Mouse (Mus musculus): Measurements from ENCODE around the gene Acsl1.

Acsl1 gene

DNA sequence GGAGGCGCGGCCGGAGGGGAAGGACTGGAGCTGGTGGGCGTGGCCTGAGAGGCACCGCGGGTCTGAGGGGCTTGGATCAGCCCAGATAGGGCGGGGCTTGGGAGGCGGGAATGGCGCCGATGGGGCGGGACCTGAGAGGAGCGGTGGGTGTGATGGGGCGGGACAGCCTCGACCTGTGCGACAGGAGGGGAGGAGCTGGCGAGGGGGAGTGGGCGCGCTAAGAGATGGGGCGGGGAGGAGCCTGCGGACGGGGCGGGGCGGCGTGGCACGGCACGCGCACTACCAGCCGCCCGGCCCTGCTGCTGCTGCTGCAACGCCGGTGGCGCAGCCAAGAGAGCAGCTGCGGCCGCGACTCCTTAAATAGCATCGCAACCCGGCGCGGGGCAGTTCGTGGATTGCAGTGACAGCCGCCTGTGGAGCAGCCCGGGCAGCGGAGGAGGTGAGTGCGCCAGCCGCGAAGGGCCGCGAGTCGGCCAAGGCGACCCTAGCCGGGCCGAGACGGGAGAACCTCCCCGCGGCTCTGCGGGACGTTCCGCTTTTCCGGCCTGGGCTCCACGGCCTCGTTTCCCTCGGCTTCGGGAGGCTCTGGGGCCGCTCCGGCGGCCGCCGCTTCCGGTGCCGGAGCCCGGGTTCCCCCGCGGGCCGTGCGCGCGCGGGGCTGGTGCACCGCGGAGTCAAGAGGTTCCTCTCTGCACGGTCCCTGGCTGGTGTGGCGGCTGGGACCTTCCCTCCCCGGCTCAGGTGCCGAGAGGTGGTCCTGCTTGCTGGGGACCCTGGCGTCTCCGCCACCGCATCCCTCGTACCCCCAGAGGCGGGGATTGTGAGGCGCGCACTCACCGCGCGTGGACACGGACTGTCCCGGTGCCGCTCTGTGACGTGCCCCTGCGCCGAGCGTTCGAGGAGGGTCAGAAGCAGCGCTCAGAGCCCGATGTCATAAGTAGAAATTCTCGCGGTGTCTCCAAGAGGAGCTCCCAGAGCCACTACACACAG is at the start of gene Acsl1:
Gene Acsl1, plus strand, starts transcription at position 246 of the 990 bp plus-strand sequence.
- peak; percentile 96 for DNase-seq (ENCODE audit: low read depth, low spot score)

- DNase-seq (ENCODE audit: low read depth, low spot score), result no peak
Measured at GRCm38 (mm10) chr8:46421515-46421914, 49.3 kb upstream of the Acsl1 start.

GRCm38 (mm10) chr8:46427940-46428339 is 42.9 kb upstream of the Acsl1 start:
- no peak for DNase-seq (ENCODE audit: low read depth, low spot score)

DNA sequence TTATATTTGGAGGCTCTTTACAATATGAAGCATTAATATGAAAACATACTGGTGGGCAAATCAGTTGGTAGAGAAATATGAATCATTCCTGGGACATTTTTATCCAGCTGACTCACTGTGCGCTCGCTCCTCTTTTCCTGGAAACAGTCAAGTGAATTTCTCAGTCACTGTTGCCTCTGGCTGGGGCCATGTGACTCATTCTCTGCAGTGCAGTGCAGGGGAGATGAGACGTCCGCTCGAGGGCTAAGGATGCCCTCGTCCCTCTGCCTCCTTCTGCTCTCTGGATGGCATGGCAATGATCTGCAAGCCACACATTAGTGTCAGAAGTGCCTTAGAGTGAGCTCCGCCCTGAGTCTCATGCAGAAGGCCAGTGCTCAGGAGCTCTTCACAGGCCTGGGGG is 41.0 kb upstream of the Acsl1 start:
- no peak for DNase-seq (ENCODE audit: low read depth, low spot score)

- DNase-seq (ENCODE audit: low read depth, low spot score), result no peak
Measured at GRCm38 (mm10) chr8:46431921-46432320, 38.9 kb upstream of the Acsl1 start.

DNA sequence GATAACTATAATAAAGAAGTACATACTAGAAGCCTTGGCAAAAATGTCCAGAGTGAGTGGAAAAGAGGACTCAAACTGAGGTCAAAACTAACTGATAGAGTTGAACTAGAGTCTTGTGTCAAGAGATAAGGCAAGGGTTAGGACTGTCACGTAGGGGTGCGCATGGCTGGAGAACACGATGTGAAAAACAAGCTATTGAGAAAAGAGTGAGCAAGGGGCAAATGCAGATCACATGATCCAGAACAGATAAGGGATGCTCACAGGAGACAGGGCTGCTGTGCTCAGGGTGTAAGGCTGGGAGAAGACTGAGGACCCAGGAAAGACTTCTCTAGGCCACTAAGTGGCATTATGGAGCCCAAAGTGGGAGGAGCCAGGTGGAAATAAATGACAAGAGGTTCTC is 38.3 kb upstream of the Acsl1 start:
- DNase-seq (ENCODE audit: low read depth, low spot score), result no peak

DNA sequence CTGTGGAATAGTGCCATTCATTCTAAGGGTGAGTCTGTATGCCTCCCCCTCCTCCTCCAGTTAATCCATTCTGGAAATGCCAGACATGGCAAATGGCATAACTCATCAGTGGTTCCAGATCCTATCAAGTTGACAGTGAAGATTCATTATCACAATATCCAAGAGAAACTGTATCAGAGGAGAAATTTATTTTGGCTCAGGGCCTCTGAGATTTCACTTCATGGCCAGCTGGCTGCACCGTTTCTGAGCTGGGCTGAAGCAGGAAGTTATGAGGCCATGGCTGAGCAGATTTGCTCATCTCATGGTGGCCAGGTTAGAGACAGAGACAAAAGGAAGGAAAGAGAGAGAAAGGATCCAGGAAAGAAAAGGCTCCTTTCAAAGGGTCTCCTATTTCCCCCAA is 37.2 kb upstream of the Acsl1 start:
- no peak for DNase-seq (ENCODE audit: low read depth, low spot score)

DNA sequence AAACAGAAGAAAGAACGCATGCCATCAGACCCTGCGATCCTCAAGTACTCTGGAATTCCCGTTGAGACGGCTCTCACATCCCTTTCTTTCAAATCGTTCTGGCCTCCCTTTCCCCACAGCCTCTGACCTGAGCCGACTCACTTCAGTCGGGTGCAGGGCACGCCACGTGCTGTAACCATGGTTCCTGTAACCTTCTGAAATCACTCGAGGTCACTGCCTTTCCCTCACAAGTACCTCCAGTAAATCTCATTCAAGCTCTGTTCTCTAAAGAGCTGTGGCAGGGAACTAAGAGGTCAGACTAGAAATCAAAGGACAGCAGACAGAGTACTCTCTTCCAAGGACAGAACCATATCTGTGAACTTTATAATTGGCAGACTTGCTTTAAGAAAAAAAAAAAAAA is 32.3 kb upstream of the Acsl1 start:
- peak; percentile 16 for DNase-seq (ENCODE audit: low read depth, low spot score)

GRCm38 (mm10) chr8:46445964-46446915 is 24.6 kb upstream of the Acsl1 start:
- DNase-seq (ENCODE audit: low read depth, low spot score), result peak; percentile 68

DNA sequence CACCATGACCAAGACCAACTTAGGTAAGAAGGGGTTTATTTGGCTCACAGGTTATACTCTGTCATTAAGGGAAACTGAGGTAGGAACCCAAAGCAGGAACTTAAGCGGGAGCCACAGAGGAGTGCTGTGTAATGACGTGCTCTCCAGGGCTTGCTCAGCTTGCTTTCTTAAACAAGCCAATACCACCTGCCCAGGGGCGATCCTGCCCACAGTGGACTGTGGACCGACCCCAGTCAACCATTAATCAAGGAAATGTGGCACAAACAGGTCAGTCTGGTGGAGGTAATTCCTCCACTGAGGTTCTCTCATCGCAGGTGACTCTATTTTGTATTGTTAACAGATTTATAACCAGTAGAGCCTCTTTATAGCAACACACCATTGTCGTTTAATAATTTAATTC is 23.5 kb upstream of the Acsl1 start:
- no peak for DNase-seq (ENCODE audit: low read depth, low spot score)

GRCm38 (mm10) chr8:46448606-46449005 is 22.2 kb upstream of the Acsl1 start:
- no peak for DNase-seq (ENCODE audit: low read depth, low spot score)

DNA sequence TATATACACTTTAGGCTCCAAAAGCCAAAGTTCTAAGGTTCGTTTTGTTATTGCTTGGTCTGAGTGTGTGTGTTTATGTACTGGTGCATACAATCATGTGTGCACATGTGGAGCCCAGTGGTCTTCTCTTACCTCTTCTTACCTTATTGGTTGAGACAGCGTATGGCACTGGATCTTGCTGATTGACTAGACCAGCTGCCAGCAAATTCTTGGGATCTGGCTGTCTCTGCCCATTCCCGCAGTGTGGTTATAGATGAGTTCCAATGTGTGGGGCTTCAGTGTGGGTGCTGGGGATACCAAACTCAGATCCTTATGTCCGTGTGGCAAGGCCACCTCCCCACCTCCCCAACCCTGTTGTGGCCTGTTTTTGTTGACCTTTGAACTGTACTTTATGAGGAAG is 21.8 kb upstream of the Acsl1 start:
- DNase-seq (ENCODE audit: low read depth, low spot score), result no peak

DNA sequence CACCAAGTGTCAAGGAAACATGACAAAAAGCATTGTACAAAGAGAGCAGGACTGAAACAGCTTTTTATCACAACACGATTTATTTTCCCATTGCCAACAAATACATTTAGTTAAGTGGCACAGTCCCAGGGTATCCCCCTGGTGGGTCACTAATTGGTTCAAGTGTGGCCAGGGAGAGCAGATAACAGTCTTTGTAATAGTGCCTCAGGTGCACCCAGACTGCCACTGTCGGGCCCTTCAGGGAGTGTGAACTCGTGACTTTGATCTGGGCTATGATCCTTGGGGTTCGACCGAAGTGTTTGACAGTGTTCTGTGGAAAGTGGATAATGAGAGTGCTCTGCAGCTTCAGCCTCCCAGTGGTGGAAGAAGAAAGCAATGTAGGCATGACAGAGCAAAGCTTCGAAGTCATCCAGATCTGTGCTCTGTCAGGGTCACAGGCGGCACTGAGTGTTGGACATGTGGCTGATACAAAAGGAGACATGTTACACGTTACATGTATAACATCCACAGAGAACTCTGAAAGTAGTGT is 21.1 kb upstream of the Acsl1 start:
- DNase-seq (ENCODE audit: low read depth, low spot score), result no peak

GRCm38 (mm10) chr8:46458215-46458811 is 12.5 kb upstream of the Acsl1 start:
- DNase-seq (ENCODE audit: low read depth, low spot score), result no peak

DNA sequence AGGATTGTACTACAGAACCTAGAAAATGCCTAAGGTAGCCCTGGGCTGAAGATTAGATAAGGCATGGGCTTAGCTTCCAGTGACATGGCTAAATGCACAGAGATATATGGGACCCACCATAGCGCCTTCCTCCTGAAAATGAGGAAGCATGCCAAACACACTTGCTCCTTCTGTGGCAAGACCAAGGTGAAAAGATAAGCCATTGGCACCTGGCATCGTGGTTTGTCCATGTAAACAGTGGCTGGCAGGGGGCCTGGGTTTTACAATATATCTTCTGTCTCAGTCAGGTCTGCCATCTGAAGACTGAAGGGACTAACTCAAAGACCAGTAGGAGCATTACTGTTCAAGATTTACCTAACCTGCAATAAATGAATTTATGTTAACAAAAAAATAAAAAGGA is 2.4 kb upstream of the Acsl1 start:
- no peak for DNase-seq (ENCODE audit: low read depth, low spot score)

DNA sequence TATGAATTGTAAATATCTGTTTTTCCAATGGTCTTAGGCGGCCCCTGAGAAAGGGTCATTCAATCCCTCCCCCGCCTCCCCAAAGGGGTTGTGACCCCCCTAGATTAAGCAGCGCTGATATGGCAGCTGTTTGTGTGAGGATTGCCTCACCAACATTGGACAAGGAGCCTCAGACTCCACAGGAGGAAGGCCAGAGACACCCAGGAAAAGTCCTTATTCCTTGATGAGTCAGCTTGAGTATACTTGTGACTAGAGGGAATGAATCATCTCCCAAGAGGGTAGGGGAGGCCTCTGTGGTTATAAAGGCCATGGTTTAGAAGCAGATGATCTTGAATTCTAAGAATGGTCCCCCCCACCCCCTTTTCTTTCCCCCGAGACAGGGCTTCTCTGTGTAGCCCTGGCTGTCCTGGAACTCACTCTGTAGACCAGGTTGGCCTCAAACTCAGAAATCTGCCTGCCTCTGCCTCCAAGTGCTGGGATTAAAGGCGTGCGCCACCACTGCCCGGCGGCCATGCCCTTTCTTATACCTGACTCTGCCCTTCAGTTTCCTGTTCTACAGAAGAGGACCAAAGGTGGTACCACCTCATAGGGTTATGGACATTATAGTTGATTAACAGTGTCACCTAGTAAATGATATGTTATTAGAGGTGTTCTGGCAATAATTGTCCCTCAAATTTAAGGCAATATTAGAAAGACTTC is 1.6 kb upstream of the Acsl1 start:
- no peak for DNase-seq (ENCODE audit: low read depth, low spot score)

- no peak for DNase-seq (ENCODE audit: low read depth, low spot score)
Measured at GRCm38 (mm10) chr8:46470091-46470791, 596 bp upstream of the Acsl1 start.

- no peak for DNase-seq (ENCODE audit: low read depth, low spot score)
Measured at GRCm38 (mm10) chr8:46471926-46472485, 1.2 kb downstream of the Acsl1 start.

- DNase-seq (ENCODE audit: low read depth, low spot score), result no peak
Measured at GRCm38 (mm10) chr8:46474120-46474519, 3.3 kb downstream of the Acsl1 start.

- no peak for DNase-seq (ENCODE audit: low read depth, low spot score)
Measured at GRCm38 (mm10) chr8:46474634-46475033, 3.8 kb downstream of the Acsl1 start.

All from R1 (cell line).